Mouse (Mus musculus) heart, embryonic 15.5 days (tissue): ENCODE data around the gene Gm10663. TPM values are rescaled to one million over a fixed set of nuclear protein-coding genes. Genes with fewer than 3 reads are reported as not detected.

ENCODE experiments used
- ATAC-seq: fragments of 200-750 bp; cut with Nextera tagmentation; replicated peaks from 2 replicates; pipeline ENCODE4 v1.8.0; 2017; ENCODE audit warnings: low read depth, moderate TSS enrichment; ENCODE audit not compliant: insufficient number of reproducible peaks, insufficient read depth, low FRiP score
- H3K27ac ChIP-seq: fragments of 300-500 bp; sonication (generic); 2 replicates; pipeline ENCODE4 v1.5.1; 2015; ENCODE audit warnings: mild to moderate bottlenecking, inconsistent platforms
- H3K27me3 ChIP-seq: fragments of 300-500 bp; sonication (generic); 2 replicates; pipeline ENCODE4 v1.6.1; 2015; ENCODE audit warnings: inconsistent platforms
- H3K36me3 ChIP-seq: fragments of 300-500 bp; sonication (generic); 2 replicates; pipeline ENCODE4 v1.6.1; 2015; ENCODE audit warnings: mild to moderate bottlenecking, inconsistent platforms
- H3K4me1 ChIP-seq: fragments of 300-500 bp; sonication (generic); replicated peaks from 2 replicates; pipeline ENCODE4 v1.6.1; 2015; ENCODE audit warnings: inconsistent platforms
- H3K4me2 ChIP-seq: fragments of 300-500 bp; sonication (generic); 2 replicates; pipeline ENCODE4 v1.6.1; 2015; ENCODE audit warnings: inconsistent platforms, mild to moderate bottlenecking, moderate library complexity
- H3K4me3 ChIP-seq: fragments of 300-500 bp; sonication (generic); 2 replicates; pipeline ENCODE4 v1.5.1; 2015; ENCODE audit warnings: mild to moderate bottlenecking, inconsistent platforms
- H3K9ac ChIP-seq: fragments of 300-500 bp; sonication (generic); 2 replicates; pipeline ENCODE4 v1.6.1; 2015; ENCODE audit warnings: mild to moderate bottlenecking, inconsistent platforms
- H3K9me3 ChIP-seq: fragments of 300-500 bp; sonication (generic); replicated peaks from 2 replicates; pipeline ENCODE4 v1.6.1; 2016; ENCODE audit warnings: inconsistent platforms
- WGBS: fragments of 180-500 bp; shearing (Covaris S2); methylation state at CpG from one replicate; pipeline ENCODE4 v1.1.7; 2015; ENCODE audit warnings: mixed read lengths; 5-methylcytosine and 5-hydroxymethylcytosine counted together
- polyA plus RNA-seq: library from polyadenylated mRNA; unstranded; fragments of >200 nt; fragmentation: Nextera tagmentation; extraction: Ambion mirVana; gene quantifications from 2 replicates; pipeline ENCODE4 v1.2.1, GENCODE M21; 2015

Gm10663 gene
- polyA plus RNA-seq, 1 experiment from 2014 or later, result not detected

DNA sequence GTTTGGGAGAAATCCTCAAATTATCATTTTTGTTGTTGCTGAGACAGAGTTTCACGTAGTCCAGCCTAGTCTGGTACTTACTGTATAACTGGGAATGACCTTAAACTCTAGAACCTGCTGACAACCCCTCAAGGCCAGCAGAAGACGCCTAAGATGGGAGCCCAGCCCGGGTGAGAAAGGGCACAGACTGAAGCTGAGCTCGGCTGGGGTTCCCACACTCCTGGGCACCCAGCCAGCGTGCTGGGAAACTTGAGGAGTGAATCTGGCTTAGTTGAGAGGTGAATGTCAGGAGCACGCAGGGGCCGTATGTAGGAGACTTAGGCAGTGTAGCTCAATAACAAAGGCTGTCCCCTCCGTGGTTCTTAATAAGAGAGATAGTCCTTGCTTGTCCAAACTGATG lies 12.9 kb downstream of the Gm10663 start:
- H3K4me2 ChIP-seq, result no peak overlapping the region
- H3K36me3 ChIP-seq, result no peaks in the 10 kb centered on the region
- no peaks in the 10 kb centered on the region for H3K27me3 ChIP-seq
- no peak overlapping the region for H3K9ac ChIP-seq
- no peak overlapping the region for H3K4me3 ChIP-seq
- ATAC-seq, result no peak
- peaks cover 3% of the 10 kb centered on the region; the same call in 1 of the 2 replicates for H3K4me1 ChIP-seq
- no peak overlapping the region for H3K27ac ChIP-seq
- 44% methylated on average over 8 of the region's 8 CpGs for WGBS
- H3K9me3 ChIP-seq, result no peaks in the 10 kb centered on the region

DNA sequence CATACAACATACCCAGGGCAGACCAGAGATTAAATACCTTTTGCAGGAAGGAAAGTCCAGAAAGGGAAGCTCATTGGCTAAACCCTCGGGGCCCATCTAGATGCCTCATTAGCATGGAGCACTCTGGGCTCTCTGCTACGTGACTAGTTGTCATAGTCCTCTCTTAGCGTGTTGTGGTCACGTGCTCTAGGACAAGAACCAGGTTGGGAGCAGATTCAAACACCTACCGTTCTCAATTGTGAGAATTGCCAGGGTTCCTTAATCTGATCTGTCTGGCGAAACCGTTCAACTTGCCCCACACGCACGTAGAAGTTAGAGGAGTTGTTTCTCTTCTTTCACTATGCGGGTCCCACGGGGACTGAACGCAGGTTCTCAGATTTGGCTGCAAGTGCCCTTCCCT lies 13.3 kb downstream of the Gm10663 start:
- Histone ChIP-seq H3K27ac (no peak overlapping the region), H3K27me3 (no peaks in the 10 kb centered on the region), H3K36me3 (no peaks in the 10 kb centered on the region), H3K4me1 (peaks cover 3% of the 10 kb centered on the region; the same call in 1 of the 2 replicates), H3K4me2 (no peak overlapping the region), H3K9ac (no peak overlapping the region), H3K4me3 (no peak overlapping the region), H3K9me3 (no peaks in the 10 kb centered on the region)
- 82% methylated on average over 12 of the region's 12 CpGs for WGBS
- ATAC-seq, result no peak

DNA sequence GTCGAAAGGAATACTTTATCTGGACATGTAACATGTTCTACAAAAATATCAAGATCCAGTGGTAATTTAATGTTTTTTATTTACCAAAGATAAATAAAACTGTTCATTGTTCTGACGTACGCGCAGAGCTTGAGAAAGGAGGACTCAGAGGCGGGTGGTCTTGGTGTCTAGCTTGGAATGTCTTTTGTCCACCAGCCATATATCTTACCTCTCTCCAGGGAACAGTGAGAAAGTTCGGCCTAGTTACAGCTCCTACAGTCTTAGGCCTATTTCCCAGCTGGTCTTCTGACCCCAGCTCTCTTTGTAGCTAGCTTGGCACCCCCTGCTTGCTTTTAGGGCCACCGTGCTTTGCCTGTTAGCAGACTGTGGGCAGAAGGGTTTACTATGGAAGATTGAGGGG lies 14.9 kb downstream of the Gm10663 start:
- no peaks in the 10 kb centered on the region for H3K27me3 ChIP-seq
- H3K27ac ChIP-seq, result no peak overlapping the region
- no peak overlapping the region for H3K4me3 ChIP-seq
- no peaks in the 10 kb centered on the region for H3K4me1 ChIP-seq
- no peak for ATAC-seq
- 68% methylated on average over 7 of the region's 7 CpGs for WGBS
- H3K36me3 ChIP-seq, result no peaks in the 10 kb centered on the region
- no peak overlapping the region for H3K4me2 ChIP-seq
- H3K9me3 ChIP-seq, result no peaks in the 10 kb centered on the region
- H3K9ac ChIP-seq, result no peak overlapping the region

DNA sequence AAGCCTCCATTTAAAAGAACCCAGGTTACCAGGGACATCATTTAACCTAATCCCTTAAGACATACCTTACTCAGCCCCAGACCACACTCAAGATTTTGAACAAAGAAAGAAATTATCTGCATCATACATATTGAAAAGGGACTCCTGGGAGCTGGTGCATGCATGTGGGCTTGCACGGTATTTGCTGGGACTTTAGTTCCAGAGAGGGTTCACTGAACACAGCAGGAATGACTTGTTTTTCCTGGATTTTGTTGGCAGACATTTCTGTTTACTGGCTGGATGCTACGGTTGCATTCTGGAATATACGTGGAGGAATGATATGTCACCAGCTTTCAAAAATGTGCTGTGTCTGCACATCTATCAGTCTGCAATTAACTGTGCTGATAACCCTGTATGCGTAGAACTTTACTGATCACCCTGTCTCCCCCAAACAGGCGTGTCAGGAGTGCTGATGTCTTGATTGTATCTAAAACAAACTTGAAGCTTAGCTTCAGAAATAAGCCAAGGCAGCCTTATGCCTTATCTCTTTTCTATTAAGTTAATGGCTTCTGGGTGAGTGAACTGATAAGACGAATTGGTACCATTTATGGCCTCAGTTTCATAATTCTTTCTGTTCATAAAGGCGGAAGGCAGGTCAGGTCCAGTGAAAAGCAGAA lies 23.1 kb downstream of the Gm10663 start:
- Histone ChIP-seq H3K4me1 (no peaks in the 10 kb centered on the region), H3K36me3 (no peaks in the 10 kb centered on the region), H3K4me3 (no peak overlapping the region), H3K9me3 (no peaks in the 10 kb centered on the region), H3K27me3 (no peaks in the 10 kb centered on the region), H3K4me2 (no peak overlapping the region), H3K27ac (no peak overlapping the region), H3K9ac (no peak overlapping the region)
- WGBS, result 40% methylated on average over 7 of the region's 7 CpGs
- ATAC-seq, result no peak

DNA sequence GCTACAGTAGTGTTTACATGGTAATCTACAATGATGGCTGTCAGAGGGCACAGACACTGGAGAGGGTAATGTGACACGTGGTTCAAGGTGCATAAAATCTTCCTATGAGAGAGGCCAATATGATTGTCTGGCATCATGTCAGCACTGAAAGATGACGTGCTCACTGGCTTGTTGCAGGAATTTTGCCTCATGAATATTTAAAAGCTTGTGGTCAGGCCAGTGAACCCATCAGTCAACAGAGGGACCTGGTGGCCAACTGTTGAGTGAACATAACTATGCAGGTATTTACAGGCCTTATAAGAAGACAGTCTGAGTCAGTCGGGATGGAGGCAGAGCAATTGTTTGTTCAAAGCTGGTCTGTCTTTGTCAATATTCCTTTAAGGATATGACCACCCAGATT lies 24.9 kb downstream of the Gm10663 start:
- no peak overlapping the region for H3K27ac ChIP-seq
- H3K4me2 ChIP-seq, result no peak overlapping the region
- no peaks in the 10 kb centered on the region for H3K36me3 ChIP-seq
- H3K9me3 ChIP-seq, result no peaks in the 10 kb centered on the region
- no peak overlapping the region for H3K4me3 ChIP-seq
- H3K9ac ChIP-seq, result no peak overlapping the region
- no peaks in the 10 kb centered on the region for H3K4me1 ChIP-seq
- ATAC-seq, result no peak
- WGBS, result 55% methylated on average over 3 of the region's 3 CpGs
- H3K27me3 ChIP-seq, result no peaks in the 10 kb centered on the region

DNA sequence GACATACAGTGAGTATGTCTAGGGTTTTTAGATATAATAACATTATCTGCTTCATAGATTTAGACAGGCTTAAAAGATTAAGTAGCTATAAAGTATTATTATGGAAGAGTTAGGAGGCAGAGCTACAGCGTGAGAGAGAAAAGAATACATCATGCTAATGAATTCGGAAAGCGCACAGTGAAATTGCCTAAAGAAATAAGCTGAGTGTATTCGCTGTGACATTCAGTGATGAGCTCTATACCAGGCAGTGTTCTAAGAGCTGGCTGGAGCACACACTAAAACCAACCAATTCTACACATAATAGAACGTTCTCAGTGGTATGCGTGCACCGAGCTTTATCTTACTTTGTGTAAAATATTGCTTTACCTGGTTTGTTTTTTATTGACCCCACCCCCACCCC lies 28.8 kb downstream of the Gm10663 start:
- Histone ChIP-seq H3K9ac (no peak overlapping the region), H3K27ac (no peak overlapping the region), H3K36me3 (no peaks in the 10 kb centered on the region), H3K4me1 (no peaks in the 10 kb centered on the region), H3K27me3 (no peaks in the 10 kb centered on the region), H3K4me2 (no peak overlapping the region), H3K9me3 (no peaks in the 10 kb centered on the region), H3K4me3 (no peak overlapping the region)
- no peak for ATAC-seq
- WGBS, result 83% methylated on average over 7 of the region's 7 CpGs

DNA sequence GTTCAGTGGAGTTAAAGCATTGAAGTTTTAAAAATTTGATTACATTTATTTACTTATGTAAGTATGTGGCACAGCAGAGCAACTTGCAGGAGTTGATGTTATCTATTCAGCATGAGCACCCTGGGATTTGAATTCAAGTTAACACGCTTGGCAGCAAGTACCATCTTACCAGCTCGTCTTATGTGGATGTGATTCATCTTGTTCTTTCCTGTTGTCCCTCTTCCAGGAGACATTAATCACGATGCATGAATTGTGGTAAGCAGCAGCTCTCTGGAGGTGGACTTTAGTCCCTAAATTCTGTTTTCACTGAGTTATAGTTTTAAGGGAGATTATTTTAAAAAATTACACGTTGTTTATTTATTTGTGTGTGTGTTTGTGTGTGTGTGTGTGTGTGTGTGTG lies 29.2 kb downstream of the Gm10663 start:
- WGBS, result 58% methylated on average over 4 of the region's 4 CpGs
- Histone ChIP-seq H3K27ac (no peak overlapping the region), H3K9ac (no peak overlapping the region), H3K4me3 (no peak overlapping the region), H3K9me3 (no peaks in the 10 kb centered on the region), H3K4me1 (no peaks in the 10 kb centered on the region), H3K27me3 (no peaks in the 10 kb centered on the region), H3K4me2 (no peak overlapping the region), H3K36me3 (no peaks in the 10 kb centered on the region)
- no peak for ATAC-seq

DNA sequence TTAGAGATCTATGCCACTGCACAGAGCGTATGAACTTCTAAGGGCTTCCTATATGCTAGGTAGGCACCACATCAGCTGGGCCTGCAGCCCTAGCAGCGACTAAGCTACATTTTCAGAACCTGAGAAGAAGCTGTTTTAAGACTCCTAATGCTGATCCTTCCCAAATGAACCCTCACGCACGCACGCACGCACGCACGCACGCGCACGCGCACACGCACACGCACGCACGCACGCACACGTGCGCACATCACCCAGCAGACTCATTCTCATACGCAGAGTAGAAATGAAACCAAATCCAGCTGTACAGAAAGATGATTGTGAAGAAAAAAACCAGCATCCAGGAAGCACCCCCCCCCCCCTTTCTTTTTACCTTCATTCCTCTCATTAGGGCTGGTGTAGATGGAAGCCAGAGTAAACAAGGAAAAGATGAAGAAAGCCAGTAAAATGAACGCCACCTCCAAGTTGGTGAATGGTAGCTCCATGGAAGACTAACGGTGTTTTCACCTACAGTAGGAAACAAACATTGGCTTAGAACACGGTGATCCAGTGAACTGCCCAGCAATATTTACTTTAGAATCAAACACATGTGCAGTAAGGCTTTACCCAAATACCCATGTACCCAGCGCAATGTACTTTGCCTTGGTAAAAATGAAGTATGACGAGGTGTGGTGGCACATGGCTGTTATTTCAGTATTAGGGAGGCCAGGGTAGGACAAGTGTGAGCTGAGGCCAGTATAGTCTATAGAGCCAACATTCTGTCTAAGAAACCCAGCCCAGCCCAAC lies 33.3 kb downstream of the Gm10663 start:
- WGBS, result 90% methylated on average over 25 of the region's 25 CpGs
- no peaks in the 10 kb centered on the region for H3K36me3 ChIP-seq

DNA sequence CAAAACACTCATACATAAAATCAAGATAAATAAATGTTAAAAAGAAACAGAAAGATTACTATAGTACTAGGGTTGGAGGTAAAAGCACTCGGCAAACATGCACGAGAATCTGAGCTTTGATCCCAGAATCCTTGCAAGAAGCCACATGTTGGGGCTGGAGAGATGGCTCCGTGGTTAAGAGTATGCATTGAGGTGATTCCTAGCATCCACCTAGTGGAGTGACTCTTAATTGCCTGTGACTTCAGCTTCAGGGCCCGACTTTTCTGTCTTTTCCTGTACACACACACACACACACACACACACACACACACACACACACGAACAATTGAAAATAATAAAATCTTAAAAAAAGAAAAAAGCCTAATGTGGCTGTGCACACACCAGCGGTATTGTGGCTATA lies 34.1 kb downstream of the Gm10663 start:
- H3K9me3 ChIP-seq, result no peaks in the 10 kb centered on the region
- 68% methylated on average over 6 of the region's 6 CpGs for WGBS
- H3K27me3 ChIP-seq, result no peaks in the 10 kb centered on the region
- no peaks in the 10 kb centered on the region for H3K36me3 ChIP-seq
- H3K4me2 ChIP-seq, result no peak overlapping the region
- no peak for ATAC-seq
- H3K4me3 ChIP-seq, result no peak overlapping the region
- no peaks in the 10 kb centered on the region for H3K4me1 ChIP-seq
- H3K9ac ChIP-seq, result no peak overlapping the region
- no peak overlapping the region for H3K27ac ChIP-seq

More for the DNA sequence above, 33.3 kb downstream of the Gm10663 start:
- Histone ChIP-seq H3K9ac (no peak overlapping the region), H3K27ac (no peak overlapping the region), H3K4me3 (no peak overlapping the region), H3K4me2 (no peak overlapping the region), H3K4me1 (no peaks in the 10 kb centered on the region), H3K27me3 (no peaks in the 10 kb centered on the region), H3K9me3 (no peaks in the 10 kb centered on the region)
- no peak for ATAC-seq

DNA sequence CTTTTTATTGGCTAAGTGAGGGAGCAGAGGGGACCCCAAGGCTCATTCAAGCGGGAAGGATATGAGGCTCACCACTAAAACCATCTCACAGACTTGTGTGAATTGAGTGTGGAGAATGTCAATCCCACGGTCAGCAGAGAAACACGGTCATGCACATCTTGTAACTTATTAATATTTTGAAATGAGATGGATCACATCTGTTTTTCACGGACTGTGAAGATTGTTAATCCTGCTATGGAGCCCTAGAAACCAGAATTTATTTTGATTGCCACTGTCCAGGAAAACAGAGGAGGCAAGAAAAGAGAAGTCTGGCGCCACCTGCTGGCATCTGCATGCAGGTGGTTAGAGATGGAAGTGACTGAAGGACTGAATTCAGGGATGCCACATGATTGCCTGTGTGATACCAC lies 35.5 kb downstream of the Gm10663 start:
- ATAC-seq, result no peak
- Histone ChIP-seq H3K4me2 (no peak overlapping the region), H3K36me3 (no peaks in the 10 kb centered on the region), H3K4me3 (no peak overlapping the region), H3K4me1 (no peaks in the 10 kb centered on the region), H3K27me3 (no peaks in the 10 kb centered on the region), H3K9me3 (no peaks in the 10 kb centered on the region), H3K9ac (no peak overlapping the region), H3K27ac (no peak overlapping the region)
- 35% methylated on average over 5 of the region's 5 CpGs for WGBS

DNA sequence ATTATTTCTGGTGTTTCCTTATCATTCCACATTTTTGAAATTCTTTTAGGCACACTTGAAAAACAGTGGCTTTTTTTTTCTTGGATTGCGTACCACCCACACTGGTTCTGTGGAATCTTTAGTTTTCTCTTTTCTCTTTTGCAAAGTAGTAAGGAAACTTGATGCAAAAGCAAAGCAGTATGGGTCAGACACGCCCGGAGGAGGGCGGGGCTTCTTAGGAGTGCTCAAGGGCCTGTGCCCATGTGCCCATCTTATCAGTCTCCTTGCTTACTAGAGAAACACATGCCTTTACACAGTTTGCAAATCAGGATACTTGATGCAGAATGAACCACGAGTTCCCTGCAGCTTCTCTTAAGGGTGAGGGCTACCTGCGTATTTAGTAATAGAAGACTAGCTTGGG lies 37.3 kb downstream of the Gm10663 start:
- Histone ChIP-seq H3K4me2 (no peak overlapping the region), H3K4me3 (no peak overlapping the region), H3K9ac (no peak overlapping the region), H3K9me3 (no peaks in the 10 kb centered on the region), H3K27ac (no peak overlapping the region), H3K27me3 (no peaks in the 10 kb centered on the region), H3K36me3 (no peaks in the 10 kb centered on the region), H3K4me1 (no peaks in the 10 kb centered on the region)
- WGBS, result 58% methylated on average over 6 of the region's 6 CpGs
- ATAC-seq, result no peak

DNA sequence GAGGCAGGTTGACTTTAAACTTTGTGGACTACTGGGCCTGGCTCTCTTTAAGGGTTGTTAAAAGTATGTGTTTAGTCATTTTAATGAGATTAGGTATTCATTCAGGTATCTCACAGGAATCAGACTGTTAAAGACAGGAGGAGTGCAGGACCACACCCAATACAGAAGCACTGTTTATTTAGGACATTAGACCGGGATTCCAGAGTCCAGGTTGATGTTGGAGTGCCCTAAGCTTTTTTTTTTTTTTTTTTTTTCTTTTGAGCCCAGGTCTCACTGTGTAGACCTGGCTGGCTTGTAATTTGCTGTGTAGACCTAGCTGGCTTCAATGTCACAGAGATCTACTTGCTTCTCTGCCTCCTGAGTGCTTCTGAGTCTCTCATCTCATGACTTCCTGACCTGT lies 51.2 kb downstream of the Gm10663 start:
- Histone ChIP-seq H3K36me3 (no peaks in the 10 kb centered on the region), H3K4me3 (no peak overlapping the region), H3K27ac (no peak overlapping the region), H3K27me3 (no peaks in the 10 kb centered on the region), H3K9ac (no peak overlapping the region), H3K4me1 (no peaks in the 10 kb centered on the region), H3K4me2 (no peak overlapping the region), H3K9me3 (no peaks in the 10 kb centered on the region)
- no peak for ATAC-seq
- 65% methylated on average over 1 of the region's 1 CpGs for WGBS
